Mouse (Mus musculus) E14TG2a.4 (cell line): Measurements from ENCODE around the gene Il31ra.

Experiments used
- CTCF ChIP-seq: conservative IDR thresholded peaks from 2 replicates; pipeline ENCODE4 v1.5.1; 2014; ENCODE audit warnings: low read length
- NANOG ChIP-seq: IDR thresholded peaks from 2 replicates; pipeline ENCODE4 v1.6.1; 2014; ENCODE audit warnings: borderline replicate concordance, low read length, mixed read lengths

DNA sequence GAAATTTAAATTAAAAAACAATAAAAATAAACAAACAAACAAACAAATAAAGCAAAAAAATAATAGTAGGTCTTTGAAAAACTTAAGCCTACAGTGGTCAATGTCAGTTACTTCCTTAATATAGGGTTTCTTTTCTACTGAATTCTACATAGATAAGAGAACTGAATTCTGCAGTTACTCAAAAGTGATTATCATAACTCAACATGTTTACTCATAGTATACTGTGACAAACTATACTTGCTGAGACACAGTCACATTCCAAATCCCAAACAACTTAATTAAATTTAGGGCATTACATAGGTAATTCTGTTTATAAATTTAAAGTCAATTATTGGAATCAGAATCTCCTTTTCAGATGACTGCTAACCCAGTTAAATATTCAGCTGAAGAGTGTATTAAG is 4.5 kb downstream of the Il31ra start:
- no peak for TF ChIP-seq CTCF
- TF ChIP-seq NANOG: no peak
